Mouse (Mus musculus): ENCODE measurements around the gene Lingo3. TPM values are rescaled to one million over a fixed set of nuclear protein-coding genes. Genes with fewer than 3 reads are reported as not detected.
"Not testable (repeated sequence)": the region's sequence is repeated elsewhere in the genome, so short reads cannot be mapped to it uniquely, and the experiment has no call there.

The Lingo3 gene
- total and polyA plus RNA-seq, 2 experiments from 2014 or later: 28.0 to 70.3 TPM

GRCm38 (mm10) chr10:80829359-80830278 is 14.2 kb downstream of the Lingo3 start:
- DNase-seq (ENCODE audit: low spot score) (no peak), ATAC-seq (no peak)
- H3K9ac ChIP-seq (replicated peaks; ENCODE audit: low read length): no peak overlapping the region
- no peak overlapping the region for H3K4me2 ChIP-seq (ENCODE audit: low read depth, low read length)
- H3K27ac ChIP-seq: no peak overlapping the region
- H3K4me1 ChIP-seq (ENCODE audit: insufficient read depth, low read length): peaks cover 5% of the 10 kb centered on the region; the same call in 1 of the 2 replicates
- no peaks in the 10 kb centered on the region for H3K9me3 ChIP-seq (ENCODE audit: low read length)
- H3K4me3 ChIP-seq (ENCODE audit: low read length): no peak overlapping the region
- 47% methylated on average over 1 of the region's 1 CpGs for WGBS
- no peaks in the 10 kb centered on the region for H3K27me3 ChIP-seq (ENCODE audit: insufficient read depth, low read length)
- TF ChIP-seq CTCF (IDR thresholded peaks at IDR 0.05; ENCODE audit: low read depth): no peak
- peaks cover 12% of the 10 kb centered on the region for H3K36me3 ChIP-seq (ENCODE audit: insufficient read depth, low read length)

- not testable (repeated sequence) for H3K9me3 ChIP-seq (ENCODE audit: low read length); H3K27me3 ChIP-seq (ENCODE audit: insufficient read depth, low read length); H3K4me1 ChIP-seq (ENCODE audit: insufficient read depth, low read length); ATAC-seq; H3K9ac ChIP-seq (replicated peaks; ENCODE audit: low read length); H3K4me3 ChIP-seq (ENCODE audit: low read length); H3K27ac ChIP-seq; DNase-seq (ENCODE audit: low spot score)
- WGBS: 83% methylated on average over 8 of the region's 9 CpGs
- peak overlapping the region; percentile 94 for H3K4me2 ChIP-seq (ENCODE audit: low read depth, low read length)
- H3K36me3 ChIP-seq (ENCODE audit: insufficient read depth, low read length): peaks cover 12% of the 10 kb centered on the region
These were observed 15.3 kb downstream of the Lingo3 start for GRCm38 (mm10) chr10:80828587-80828986.

GRCm38 (mm10) chr10:80827870-80828420 is 15.9 kb downstream of the Lingo3 start:
- H3K4me3 ChIP-seq (ENCODE audit: low read length): peak overlapping the region; percentile 60
- H3K27ac ChIP-seq: no peak overlapping the region
- peaks cover 12% of the 10 kb centered on the region for H3K36me3 ChIP-seq (ENCODE audit: insufficient read depth, low read length)
- H3K27me3 ChIP-seq (ENCODE audit: insufficient read depth, low read length): no peaks in the 10 kb centered on the region
- H3K4me1 ChIP-seq (ENCODE audit: insufficient read depth, low read length): peaks cover 5% of the 10 kb centered on the region; the same call in 1 of the 2 replicates
- H3K9me3 ChIP-seq (ENCODE audit: low read length): no peaks in the 10 kb centered on the region
- no peak for TF ChIP-seq CTCF (IDR thresholded peaks at IDR 0.05; ENCODE audit: low read depth)
- H3K4me2 ChIP-seq (ENCODE audit: low read depth, low read length): peak overlapping the region; percentile 94
- 72% methylated on average over 10 of the region's 10 CpGs for WGBS
- ATAC-seq: no peak
- DNase-seq (ENCODE audit: low spot score): no peak
- H3K9ac ChIP-seq (replicated peaks; ENCODE audit: low read length): peak overlapping the region; percentile 87

GRCm38 (mm10) chr10:80827063-80827869 is 16.6 kb downstream of the Lingo3 start:
- DNase-seq (ENCODE audit: low spot score): no peak
- peak overlapping the region; percentile 92 for H3K27ac ChIP-seq
- peak overlapping the region; percentile 60 for H3K4me3 ChIP-seq (ENCODE audit: low read length)
- peaks cover 12% of the 10 kb centered on the region for H3K36me3 ChIP-seq (ENCODE audit: insufficient read depth, low read length)
- H3K4me2 ChIP-seq (ENCODE audit: low read depth, low read length): peak overlapping the region; percentile 94
- no peak for TF ChIP-seq CTCF (IDR thresholded peaks at IDR 0.05; ENCODE audit: low read depth)
- 9% methylated on average over 29 of the region's 29 CpGs for WGBS
- no peak for ATAC-seq
- H3K4me1 ChIP-seq (ENCODE audit: insufficient read depth, low read length): peaks cover 5% of the 10 kb centered on the region; the same call in 1 of the 2 replicates
- no peaks in the 10 kb centered on the region for H3K9me3 ChIP-seq (ENCODE audit: low read length)
- no peaks in the 10 kb centered on the region for H3K27me3 ChIP-seq (ENCODE audit: insufficient read depth, low read length)
- H3K9ac ChIP-seq (replicated peaks; ENCODE audit: low read length): peak overlapping the region; percentile 87

GRCm38 (mm10) chr10:80826151-80827062 is 17.4 kb downstream of the Lingo3 start, which contains the start of gene Oaz1:
Oaz1 (plus strand) TSS chr10:80826656.
- DNase-seq (ENCODE audit: low spot score): peak; percentile 99

More at GRCm38 (mm10) chr10:80826151-80827062, 17.4 kb downstream of the Lingo3 start, which contains the start of gene Oaz1:
- peak within 1 kb of the TSS; percentile 60 for H3K4me3 ChIP-seq (ENCODE audit: low read length)
- no peaks in the 10 kb centered on the region for H3K9me3 ChIP-seq (ENCODE audit: low read length)
- H3K27ac ChIP-seq: peak within 1 kb of the TSS; percentile 92
- no peaks in the 10 kb centered on the region for H3K27me3 ChIP-seq (ENCODE audit: insufficient read depth, low read length)
- TF ChIP-seq CTCF (IDR thresholded peaks at IDR 0.05; ENCODE audit: low read depth): peak; percentile 30
- peaks cover 5% of the 10 kb centered on the region; the same call in 1 of the 2 replicates for H3K4me1 ChIP-seq (ENCODE audit: insufficient read depth, low read length)
- peak within 1 kb of the TSS; percentile 94 for H3K4me2 ChIP-seq (ENCODE audit: low read depth, low read length)
- H3K36me3 ChIP-seq (ENCODE audit: insufficient read depth, low read length): peaks cover 12% of the 10 kb centered on the region
- ATAC-seq: peak; percentile 98
- under 1% methylated on average over 77 of the region's 82 CpGs for WGBS
- H3K9ac ChIP-seq (replicated peaks; ENCODE audit: low read length): peak within 1 kb of the TSS; percentile 87

Measured in hindbrain, postnatal 0 days (tissue).